Mouse (Mus musculus) T-helper 17 cell (primary cell): ENCODE results near the gene Cad.
"Not testable (repeated sequence)": the region's sequence is repeated elsewhere in the genome, so short reads cannot be mapped to it uniquely, and the experiment has no call there.

Experiments
- in situ Hi-C, 2 experiments: fragments of 300-600 bp; cut with MboI, MseI; formaldehyde crosslinking; loops; 1 replicate in 1 of 2; 2 replicates in 1 of 2; pipeline ENCODE4 v1.15.1; 2025; ENCODE audit warnings: high pct_unique_total_duplicates in 2 of 2

Cad gene

GRCm38 (mm10) chr5:31054261-31055215 lies at the start of gene Cad:
Gene Cad (plus strand): TSS chr5:31054780.
- in situ Hi-C loops: no loop called here

GRCm38 (mm10) chr5:31012737-31013136 lies 41.8 kb upstream of the Cad start:
- in situ Hi-C loops: no loop called here

- in situ Hi-C loops: no loop called here
Measured at GRCm38 (mm10) chr5:31015913-31016312, 38.7 kb upstream of the Cad start.

- in situ Hi-C loops: not testable (repeated sequence)
Measured at GRCm38 (mm10) chr5:31021790-31022189, 32.8 kb upstream of the Cad start.

GRCm38 (mm10) chr5:31022690-31023089 lies 31.9 kb upstream of the Cad start:
- in situ Hi-C loops: no loop called here

GRCm38 (mm10) chr5:31023254-31023653 lies 31.3 kb upstream of the Cad start:
- in situ Hi-C loops: no loop called here

- in situ Hi-C loops: no loop called here
Measured at GRCm38 (mm10) chr5:31024641-31025040, 29.9 kb upstream of the Cad start.

- in situ Hi-C loops: no loop called here
Measured at GRCm38 (mm10) chr5:31030926-31031325, 23.7 kb upstream of the Cad start.

- in situ Hi-C loops: no loop called here
Measured at GRCm38 (mm10) chr5:31031508-31031907, 23.1 kb upstream of the Cad start.

GRCm38 (mm10) chr5:31034669-31035068 lies 19.9 kb upstream of the Cad start:
- in situ Hi-C loops: no loop called here

- in situ Hi-C loops: not testable (repeated sequence)
Measured at GRCm38 (mm10) chr5:31036556-31036955, 18.0 kb upstream of the Cad start.

- in situ Hi-C loops: no loop called here
Measured at GRCm38 (mm10) chr5:31038171-31038845, 16.3 kb upstream of the Cad start.

- in situ Hi-C loops: no loop called here
Measured at GRCm38 (mm10) chr5:31046416-31046815, 8.2 kb upstream of the Cad start.

- in situ Hi-C loops: no loop called here
Measured at GRCm38 (mm10) chr5:31047074-31047473, 7.5 kb upstream of the Cad start.

GRCm38 (mm10) chr5:31047848-31048762 lies 6.5 kb upstream of the Cad start, which contains the start of gene Atraid:
Gene Atraid (plus strand): TSS chr5:31048312.
- in situ Hi-C loops: no loop called here

GRCm38 (mm10) chr5:31048763-31049641 lies 5.6 kb upstream of the Cad start, which contains the start of gene Slc5a6:
Gene Slc5a6 (minus strand): TSS chr5:31048924.
- in situ Hi-C loops: no loop called here

- in situ Hi-C loops: no loop called here
Measured at GRCm38 (mm10) chr5:31050427-31050826, 4.2 kb upstream of the Cad start.

- in situ Hi-C loops: not testable (repeated sequence)
Measured at GRCm38 (mm10) chr5:31053728-31054127, 852 bp upstream of the Cad start.

- in situ Hi-C loops: no loop called here
Measured at GRCm38 (mm10) chr5:31055216-31056140, 898 bp downstream of the Cad start.
